8 mouse cellular contexts compared by ENCODE assay signal in genomic region chr16:32002509-32003477, GRCm38 (mm10). TPM values are rescaled to one million over a fixed set of nuclear protein-coding genes. Genes with fewer than 3 reads are reported as not detected.
DNase-seq lines count a peak whose midpoint lies in the region; ATAC-seq and TF ChIP-seq lines count a peak whose summit lies in the region.

Gene Senp5 (minus strand): TSS chr16:32003287.

- peak; percentile 55; the same call in 1 of the 2 replicates for TF ChIP-seq CTCF in lung, postnatal 0 days (IDR thresholded peaks at IDR 0.05)

- H3K27me3 ChIP-seq in hindbrain, embryonic 10.5 days (ENCODE audit: insufficient read depth, poor library complexity, severe bottlenecking): no peaks in the 10 kb centered on the region
- H3K27me3 ChIP-seq in lung, postnatal 0 days (replicated peaks; ENCODE audit: insufficient read depth, low read length): no peaks in the 10 kb centered on the region

- peak; percentile 90 for ATAC-seq in frontal cortex, adult (ENCODE audit: low TSS enrichment)
- ATAC-seq in lung, postnatal 0 days: peak; percentile 99

- peak within 1 kb of the TSS; percentile 79 for H3K4me2 ChIP-seq in lung, postnatal 0 days (replicated peaks; ENCODE audit: low read depth, low read length)

- H3K27ac ChIP-seq in hindbrain, embryonic 10.5 days: peak within 1 kb of the TSS; percentile 89
- H3K27ac ChIP-seq in lung, postnatal 0 days (ENCODE audit: low read length): peak within 1 kb of the TSS; percentile 84

- WGBS in hindbrain, embryonic 10.5 days: 1% methylated on average over 66 of the region's 66 CpGs
- under 1% methylated on average over 64 of the region's 66 CpGs for WGBS in lung, postnatal 0 days

- peak within 1 kb of the TSS; percentile 85 for H3K9ac ChIP-seq in lung, postnatal 0 days (replicated peaks; ENCODE audit: low read depth)

- no peak for TF ChIP-seq EP300 in lung, postnatal 0 days (IDR thresholded peaks at IDR 0.05)

- H3K36me3 ChIP-seq in hindbrain, embryonic 10.5 days: peaks cover 21% of the 10 kb centered on the region
- no peaks in the 10 kb centered on the region for H3K36me3 ChIP-seq in lung, postnatal 0 days (ENCODE audit: insufficient read depth, low read length)

- H3K4me1 ChIP-seq in hindbrain, embryonic 10.5 days (replicated peaks): peaks cover 24% of the 10 kb centered on the region
- peaks cover 12% of the 10 kb centered on the region; the same call in 1 of the 2 replicates for H3K4me1 ChIP-seq in lung, postnatal 0 days (ENCODE audit: insufficient read depth, low read depth, low read length)

- H3K9me3 ChIP-seq in hindbrain, embryonic 10.5 days: no peaks in the 10 kb centered on the region
- H3K9me3 ChIP-seq in lung, postnatal 0 days (ENCODE audit: low read length): no peaks in the 10 kb centered on the region

- peak; percentile 93 for DNase-seq in MN1 (ENCODE audit: low spot score)
- peak; percentile 84 for DNase-seq in cerebellum, adult 9-10 months
- peak; percentile 91 for DNase-seq in hindbrain, embryonic 10.5 days (ENCODE audit: low spot score)
- peak; percentile 93 for DNase-seq in layer of hippocampus, adult 9-11 months
- DNase-seq in lung, postnatal 0 days (ENCODE audit: low spot score): peak; percentile 99
- DNase-seq in ovary, postnatal 14 days (ENCODE audit: low spot score): peak; percentile 81
- DNase-seq in thymus, postnatal 14 days: peak; percentile 91

- H3K4me3 ChIP-seq in hindbrain, embryonic 10.5 days: peak within 1 kb of the TSS; percentile 76
- peak within 1 kb of the TSS; percentile 76 for H3K4me3 ChIP-seq in lung, postnatal 0 days (ENCODE audit: low read depth, low read length)

RNA-seq across cellular contexts. Expression of gene Senp5, which starts in this region (rescaled TPM):
- polyA plus RNA-seq in hindbrain, embryonic 10.5 days (2016; fragmentation: Nextera tagmentation; extraction: Ambion mirVana): 18.4 and 19.0 TPM in 2 replicates
- polyA plus RNA-seq in lung, postnatal 0 days (2015; fragmentation: Nextera tagmentation; extraction: Ambion mirVana): 5.5 and 6.0 TPM in 2 replicates

Comparison
In these comparisons a context has a peak if more than half of its experiments do, and no peak if none do; other contexts are left out.
1. Peak in every context shown above with its lines: DNase-seq, ATAC-seq, H3K4me3 ChIP-seq and H3K27ac ChIP-seq.